Mouse (Mus musculus) midbrain, postnatal 0 days (tissue): ENCODE results near the gene Galnt15. TPM values are rescaled to one million over a fixed set of nuclear protein-coding genes. Genes with fewer than 3 reads are reported as not detected.

ENCODE experiments used
- ATAC-seq: fragments of 200-750 bp; cut with Nextera tagmentation; 2 replicates; pipeline ENCODE4 v1.8.0; 2017; ENCODE audit warnings: moderate number of reproducible peaks, mild to moderate bottlenecking, moderate TSS enrichment, moderate library complexity; ENCODE audit not compliant: low FRiP score
- DNase-seq: peaks from one replicate; pipeline ENCODE4 v3.0.0-alpha.2; 2015; ENCODE audit warnings: low spot score
- H3K27ac ChIP-seq: fragments of 300-500 bp; sonication (generic); 2 replicates; pipeline ENCODE4 v1.5.1; 2014; ENCODE audit warnings: low read depth, mild to moderate bottlenecking, low read length, mixed read lengths
- H3K27me3 ChIP-seq: fragments of 300-500 bp; sonication (generic); 2 replicates; pipeline ENCODE4 v1.6.1; 2014; ENCODE audit warnings: low read length, control low read depth, mixed read lengths; ENCODE audit not compliant: insufficient read depth
- H3K36me3 ChIP-seq: fragments of 300-500 bp; sonication (generic); 2 replicates; pipeline ENCODE4 v1.6.1; 2014; ENCODE audit warnings: low read length, control low read depth, mixed read lengths; ENCODE audit not compliant: insufficient read depth
- H3K4me1 ChIP-seq: fragments of 300-500 bp; sonication (generic); 2 replicates; pipeline ENCODE4 v1.6.1; 2014; ENCODE audit warnings: mild to moderate bottlenecking, control low read depth, antibody characterized with exemption, low read length, mixed read lengths; ENCODE audit not compliant: insufficient read depth
- H3K4me2 ChIP-seq: fragments of 300-500 bp; sonication (generic); 2 replicates; pipeline ENCODE4 v1.6.1; 2014; ENCODE audit warnings: low read depth, mild to moderate bottlenecking, low read length, mixed read lengths; ENCODE audit not compliant: poor library complexity, severe bottlenecking
- H3K4me3 ChIP-seq: fragments of 300-500 bp; sonication (generic); 2 replicates; pipeline ENCODE4 v1.5.1; 2014; ENCODE audit warnings: low read depth, mild to moderate bottlenecking, low read length, moderate library complexity
- H3K9ac ChIP-seq: fragments of 300-500 bp; sonication (generic); replicated peaks from 2 replicates; pipeline ENCODE4 v1.6.1; 2014; ENCODE audit warnings: mild to moderate bottlenecking, low read length, moderate library complexity, mixed read lengths; ENCODE audit not compliant: poor library complexity, severe bottlenecking
- H3K9me3 ChIP-seq: fragments of 300-500 bp; sonication (generic); 2 replicates; pipeline ENCODE4 v1.6.1; 2016; ENCODE audit warnings: low read length, control low read depth
- CTCF ChIP-seq: IDR thresholded peaks from 2 replicates; pipeline ENCODE4 v1.5.1; 2016; ENCODE audit warnings: antibody characterized with exemption, mild to moderate bottlenecking
- WGBS: fragments of 180-500 bp; shearing (Covaris S2); extraction: QIAGEN DNeasy Blood & Tissue Kit; methylation state at CpG from one replicate; pipeline ENCODE4 v1.1.7; 2014; 5-methylcytosine and 5-hydroxymethylcytosine counted together
- polyA plus RNA-seq: library from polyadenylated mRNA; unstranded; fragments of >200 nt; fragmentation: Nextera tagmentation; extraction: Ambion mirVana; gene quantifications from 2 replicates; pipeline ENCODE4 v1.2.1, GENCODE M21; 2015
- total RNA-seq: library from RNA; depleted of rRNA; stranded (reverse); fragments of >200 nt; gene quantifications from 2 replicates; pipeline ENCODE4 v1.2.3, GENCODE M21; 2014

Galnt15 gene
- total and polyA plus RNA-seq, 2 experiments from 2014 or later = 0.77 to 1.9 TPM

DNA sequence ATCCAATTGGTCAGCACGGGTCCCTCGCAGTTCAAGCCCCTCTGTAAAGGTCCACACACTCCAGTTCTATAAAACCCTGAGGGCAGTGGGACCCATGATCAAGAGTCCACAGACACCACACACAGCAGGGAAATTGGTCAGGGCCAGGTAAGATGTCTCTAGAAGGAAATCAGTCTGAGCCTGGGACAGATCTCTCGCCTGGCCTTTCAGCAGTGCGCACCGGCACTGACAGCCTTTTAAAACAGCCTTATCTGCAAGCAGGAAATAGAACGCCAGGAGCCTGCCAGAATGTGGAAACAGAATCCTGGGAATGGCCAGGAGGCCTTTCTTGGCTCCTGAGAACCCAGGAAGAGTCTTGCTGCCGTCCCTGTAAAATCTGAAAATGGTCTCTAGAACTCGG lies 27.0 kb downstream of the Galnt15 start:
- ATAC-seq = no peak
- WGBS = 91% methylated on average over 8 of the region's 8 CpGs
- Histone ChIP-seq H3K27me3 (no peaks in the 10 kb centered on the region), H3K4me2 (no peak overlapping the region), H3K9me3 (no peaks in the 10 kb centered on the region), H3K4me3 (no peak overlapping the region), H3K9ac (no peak overlapping the region), H3K4me1 (no peaks in the 10 kb centered on the region), H3K27ac (no peak overlapping the region), H3K36me3 (no peaks in the 10 kb centered on the region)
- DNase-seq = no peak
- TF ChIP-seq CTCF = no peak

DNA sequence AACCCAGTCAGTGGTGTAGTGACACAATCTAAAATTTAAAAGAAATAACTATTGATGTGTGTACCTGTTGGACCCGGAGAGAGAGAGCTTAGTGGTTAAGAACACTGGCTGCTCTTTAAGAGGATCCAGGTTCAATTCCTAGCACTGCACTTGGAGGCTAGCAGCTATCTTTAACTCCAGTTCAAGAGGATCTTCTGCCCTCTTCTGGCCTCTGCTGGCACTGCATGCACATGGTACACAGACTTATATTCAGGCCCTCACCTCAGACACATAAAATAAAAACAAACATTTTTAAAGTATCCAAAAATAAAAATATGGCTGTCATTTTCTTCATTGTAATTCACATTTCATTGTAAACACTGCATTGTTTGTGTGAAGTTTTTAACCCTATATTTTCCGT lies 27.9 kb downstream of the Galnt15 start:
- H3K4me2 ChIP-seq = no peak overlapping the region
- DNase-seq (no peak), ATAC-seq (no peak)
- no peaks in the 10 kb centered on the region for H3K36me3 ChIP-seq
- no peak overlapping the region for H3K4me3 ChIP-seq
- peak; percentile 44; the same call in 1 of the 2 replicates for TF ChIP-seq CTCF
- WGBS = 99% methylated on average over 2 of the region's 2 CpGs
- no peaks in the 10 kb centered on the region for H3K9me3 ChIP-seq
- H3K4me1 ChIP-seq = no peaks in the 10 kb centered on the region
- no peak overlapping the region for H3K27ac ChIP-seq
- no peak overlapping the region for H3K9ac ChIP-seq
- H3K27me3 ChIP-seq = no peaks in the 10 kb centered on the region

DNA sequence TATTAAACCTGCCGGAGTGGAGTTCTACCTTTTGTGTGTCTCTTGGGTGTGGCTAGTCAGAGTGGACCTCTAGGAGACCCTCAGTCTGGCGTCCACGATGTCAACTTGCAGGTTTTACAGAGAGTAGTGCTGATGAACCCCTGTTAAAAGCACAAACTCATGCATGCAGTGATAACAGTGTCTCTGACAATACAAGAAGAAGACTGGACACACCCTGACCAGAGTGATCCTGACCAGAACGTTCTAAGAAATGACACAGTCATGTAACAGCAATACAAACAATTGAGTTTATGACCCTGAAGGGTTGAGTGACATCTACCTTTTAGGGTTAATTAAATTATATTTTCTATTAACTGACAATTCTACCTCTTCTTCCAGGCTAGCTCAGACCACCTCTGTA lies 28.9 kb downstream of the Galnt15 start:
- WGBS = 88% methylated on average over 4 of the region's 4 CpGs
- no peak overlapping the region for H3K4me3 ChIP-seq
- no peak overlapping the region for H3K27ac ChIP-seq
- DNase-seq = no peak
- TF ChIP-seq CTCF = no peak
- H3K27me3 ChIP-seq = no peaks in the 10 kb centered on the region
- H3K9ac ChIP-seq = no peak overlapping the region
- H3K4me1 ChIP-seq = no peaks in the 10 kb centered on the region
- no peaks in the 10 kb centered on the region for H3K36me3 ChIP-seq
- no peaks in the 10 kb centered on the region for H3K9me3 ChIP-seq
- ATAC-seq = no peak
- H3K4me2 ChIP-seq = no peak overlapping the region

DNA sequence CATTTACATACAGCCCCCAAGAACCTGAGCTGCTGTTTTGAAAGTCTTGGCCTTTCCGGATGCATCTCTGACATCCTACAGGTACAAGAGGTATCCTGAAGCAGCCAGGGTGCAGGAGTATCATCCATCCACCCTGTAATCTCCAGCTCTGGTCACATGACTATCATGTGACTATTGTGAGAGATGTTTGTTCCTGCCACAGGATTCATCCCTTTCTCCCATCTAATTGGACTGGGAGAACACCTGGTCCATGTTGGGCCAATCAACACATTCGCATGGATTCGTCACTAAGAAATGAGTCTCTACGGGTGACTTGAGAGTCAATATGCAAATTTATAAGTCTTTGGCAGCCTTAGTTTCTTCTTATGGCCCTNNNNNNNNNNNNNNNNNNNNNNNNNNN lies 32.6 kb downstream of the Galnt15 start:
- Histone ChIP-seq H3K27me3 (no peaks in the 10 kb centered on the region), H3K36me3 (no peaks in the 10 kb centered on the region), H3K9me3 (no peaks in the 10 kb centered on the region), H3K4me3 (no peak overlapping the region), H3K27ac (no peak overlapping the region), H3K9ac (no peak overlapping the region), H3K4me2 (no peak overlapping the region), H3K4me1 (no peaks in the 10 kb centered on the region)
- 91% methylated on average over 4 of the region's 4 CpGs for WGBS
- DNase-seq (no peak), ATAC-seq (no peak)
- TF ChIP-seq CTCF = no peak

DNA sequence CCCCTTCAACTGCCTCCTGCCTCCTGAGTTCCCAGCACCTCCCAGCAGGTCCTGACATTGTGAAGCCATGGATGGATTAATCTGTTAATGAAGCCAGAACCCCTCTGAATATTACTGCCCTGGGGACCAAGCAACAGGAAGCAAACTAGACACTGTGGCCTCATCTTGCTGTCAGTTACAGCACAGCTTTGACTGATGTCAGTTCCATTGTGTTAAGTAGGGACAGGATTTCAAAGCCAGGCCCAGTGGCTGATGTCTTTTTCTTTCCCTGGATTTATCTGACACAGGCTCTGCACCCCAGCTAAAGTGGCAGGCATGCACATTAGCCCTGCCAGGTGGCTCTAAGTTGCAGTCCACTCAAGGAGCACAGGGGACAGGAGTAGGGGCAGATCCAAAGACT lies 44.0 kb downstream of the Galnt15 start:
- Histone ChIP-seq H3K9ac (no peak overlapping the region), H3K36me3 (no peaks in the 10 kb centered on the region), H3K27me3 (no peaks in the 10 kb centered on the region), H3K4me3 (no peak overlapping the region), H3K4me2 (no peak overlapping the region), H3K27ac (no peak overlapping the region), H3K4me1 (no peaks in the 10 kb centered on the region), H3K9me3 (no peaks in the 10 kb centered on the region)
- ATAC-seq (no peak), DNase-seq (no peak)
- TF ChIP-seq CTCF = no peak

DNA sequence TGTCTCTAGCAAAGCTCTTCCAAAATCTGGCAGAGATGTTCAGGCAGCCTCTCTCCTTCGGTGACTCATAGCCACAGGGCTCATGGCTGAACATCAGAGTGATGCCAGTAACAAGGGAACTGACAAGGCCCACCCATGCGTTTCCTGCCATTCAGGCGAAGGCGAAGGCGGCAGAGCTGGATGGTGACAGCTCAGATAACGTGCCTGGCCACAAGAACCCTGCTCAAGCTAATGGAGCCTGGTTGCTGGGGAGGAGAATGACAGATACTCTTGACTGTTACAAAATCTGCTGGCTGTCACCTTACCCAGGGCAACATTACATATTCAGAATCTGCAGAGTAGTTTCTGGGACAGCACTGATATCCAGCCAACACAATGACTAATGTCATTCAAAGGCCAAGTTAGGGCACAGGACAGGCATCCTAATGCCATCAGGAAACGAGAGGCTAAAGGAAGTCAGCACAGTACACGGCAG lies 44.5 kb downstream of the Galnt15 start:
- TF ChIP-seq CTCF = no peak
- Histone ChIP-seq H3K27me3 (no peaks in the 10 kb centered on the region), H3K9ac (no peak overlapping the region), H3K4me2 (no peak overlapping the region), H3K4me3 (no peak overlapping the region), H3K36me3 (no peaks in the 10 kb centered on the region), H3K9me3 (no peaks in the 10 kb centered on the region), H3K27ac (no peak overlapping the region), H3K4me1 (no peaks in the 10 kb centered on the region)
- 58% methylated on average over 8 of the region's 8 CpGs for WGBS
- ATAC-seq = no peak
- peak; percentile 32 for DNase-seq

DNA sequence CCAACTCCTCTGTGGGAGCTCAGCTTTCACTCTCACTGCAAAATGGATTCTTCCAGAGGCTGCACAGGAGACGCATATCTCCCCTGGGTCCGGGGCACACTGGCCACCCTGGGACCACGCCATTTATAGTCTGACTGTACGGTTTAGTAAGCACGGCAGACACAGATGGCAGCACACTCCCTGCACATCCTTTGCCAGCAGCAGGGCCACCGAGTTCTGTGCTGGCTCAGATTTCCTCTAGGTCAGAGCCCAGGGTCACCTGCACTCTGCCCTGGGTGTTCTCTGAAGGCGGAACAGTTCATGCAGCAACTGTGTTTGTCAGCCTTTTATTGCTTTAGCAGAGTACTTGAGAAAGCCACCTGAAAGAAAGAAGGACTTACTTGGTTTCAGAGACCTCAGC lies 45.1 kb downstream of the Galnt15 start:
- Histone ChIP-seq H3K9me3 (no peaks in the 10 kb centered on the region), H3K4me3 (no peak overlapping the region), H3K4me1 (no peaks in the 10 kb centered on the region), H3K36me3 (no peaks in the 10 kb centered on the region), H3K27ac (no peak overlapping the region), H3K4me2 (no peak overlapping the region), H3K27me3 (no peaks in the 10 kb centered on the region), H3K9ac (no peak overlapping the region)
- DNase-seq (no peak), ATAC-seq (no peak)
- no peak for TF ChIP-seq CTCF
- WGBS = 75% methylated on average over 7 of the region's 7 CpGs
